In the genomic region with DNA sequence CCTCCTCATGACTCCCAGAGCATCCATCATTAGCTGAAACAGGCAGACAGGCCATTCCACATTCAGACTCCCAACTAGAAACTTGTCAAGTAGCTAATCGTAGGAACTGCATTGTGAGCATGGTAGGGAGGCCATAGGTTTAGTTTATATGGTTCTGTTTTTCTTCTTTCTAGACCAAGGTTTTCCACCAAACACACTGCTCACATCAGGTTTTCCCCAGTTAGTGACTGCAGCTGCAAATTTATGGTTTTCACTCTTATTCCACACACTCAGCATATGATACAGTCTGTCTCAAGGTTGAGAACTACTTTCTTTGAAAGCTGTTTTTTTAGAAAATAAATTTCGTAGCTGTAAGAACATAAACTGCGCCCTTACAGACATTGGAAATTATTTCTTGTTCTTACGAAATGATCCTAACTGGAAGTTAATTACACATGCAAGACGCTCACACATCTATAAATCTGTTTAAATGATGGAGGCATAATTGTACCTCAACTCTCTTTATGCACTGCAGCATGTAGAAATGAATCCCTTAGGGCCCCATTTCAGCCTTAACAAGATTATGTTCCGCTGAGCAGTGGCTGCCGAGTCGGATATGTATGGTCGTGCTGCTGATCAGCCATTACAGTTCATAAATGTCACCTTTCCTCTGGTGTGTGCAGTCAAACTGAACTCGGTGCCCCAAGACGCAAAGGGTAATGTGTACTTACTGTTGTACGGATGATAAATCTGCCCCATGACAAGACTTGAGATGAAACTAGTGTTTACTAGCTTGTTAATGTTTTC, we compare ENCODE assay signal across 21 mouse cellular contexts. TPM values are rescaled to one million over a fixed set of nuclear protein-coding genes. Genes with fewer than 3 reads are reported as not detected.
DNase-seq lines count a peak whose midpoint lies in the region; ATAC-seq lines count a peak whose summit lies in the region.
"Had no signal": no experiment of that assay in that cellular context is flagged by ENCODE, and none has a peak within 500 bp of the region (broad histone marks: within the 10 kb centered on the region; RNA-seq: fewer than 3 reads in every experiment).

No protein-coding gene starts in this region.

- H3K9me3 ChIP-seq in limb, embryonic 11.5 days (ENCODE audit: control insufficient read depth, low read length) = no peaks in the 10 kb centered on the region
- no peaks in the 10 kb centered on the region for H3K9me3 ChIP-seq in limb, embryonic 10.5 days (replicated peaks)
- H3K9me3 ChIP-seq in hindbrain, embryonic 16.5 days (ENCODE audit: control insufficient read depth, low read length) = no peaks in the 10 kb centered on the region
- no peaks in the 10 kb centered on the region for H3K9me3 ChIP-seq in neural tube, embryonic 14.5 days (ENCODE audit: control insufficient read depth, low read length)
- H3K9me3 ChIP-seq: embryonic facial prominence, embryonic 15.5 days; limb, embryonic 15.5 days; liver, embryonic 15.5 days had no signal

- H3K4me2 ChIP-seq in limb, embryonic 11.5 days (ENCODE audit: low read depth, severe bottlenecking) = no peak overlapping the region
- H3K4me2 ChIP-seq in hindbrain, embryonic 16.5 days (ENCODE audit: low read length) = no peak overlapping the region
- no peak overlapping the region for H3K4me2 ChIP-seq in neural tube, embryonic 14.5 days (ENCODE audit: low read depth, low read length)
- H3K4me2 ChIP-seq: embryonic facial prominence, embryonic 15.5 days; limb, embryonic 15.5 days; liver, embryonic 15.5 days had no signal

- no peak for ATAC-seq in limb, embryonic 11.5 days (ENCODE audit: insufficient number of reproducible peaks, low FRiP score, low TSS enrichment, low read depth)
- ATAC-seq in hindbrain, embryonic 16.5 days = peak; percentile 58; the same call in 1 of the 2 replicates
- ATAC-seq in neural tube, embryonic 14.5 days (ENCODE audit: low read depth) = peak; percentile 71; the same call in 1 of the 2 replicates
- ATAC-seq: forebrain, postnatal 0 days had no signal

- DNase-seq in limb, embryonic 11.5 days (ENCODE audit: low spot score) = no peak
- DNase-seq in limb, embryonic 10.5 days (ENCODE audit: low spot score) = no peak
- peak; percentile 20 for DNase-seq in forelimb bud, embryonic 11.5 days (ENCODE audit: low read depth, low spot score)
- DNase-seq in gastrocnemius, postnatal 10 days = no peak
- no peak for DNase-seq in layer of hippocampus, postnatal 14 days (ENCODE audit: low spot score in 2 of 2)
- DNase-seq: B cell, adult 2 months; cerebellum, adult 2 months; cerebellum, postnatal 36 days; forebrain, postnatal 0 days; gastrocnemius, postnatal 14 days; kidney, adult 18-20 months; kidney, postnatal 14 days; right cerebral cortex, postnatal 14 days; spleen, adult 18-20 months; thymus, postnatal 36 days had no signal

- 0 out of 2 replicates have a peak overlapping the region, but pooled peaks have one; percentile 8 for H3K27ac ChIP-seq in limb, embryonic 11.5 days (replicated peaks; ENCODE audit: low read depth, low read length)
- no peak overlapping the region for H3K27ac ChIP-seq in limb, embryonic 10.5 days
- no peak overlapping the region for H3K27ac ChIP-seq in hindbrain, embryonic 16.5 days (ENCODE audit: low read depth, low read length)
- no peak overlapping the region for H3K27ac ChIP-seq in neural tube, embryonic 14.5 days (ENCODE audit: low read depth, low read length)
- H3K27ac ChIP-seq: embryonic facial prominence, embryonic 15.5 days; left cerebral cortex, adult 2 months; limb, embryonic 15.5 days; liver, embryonic 15.5 days had no signal

- H3K9ac ChIP-seq in limb, embryonic 11.5 days (ENCODE audit: low read length) = no peak overlapping the region
- no peak overlapping the region for H3K9ac ChIP-seq in hindbrain, embryonic 16.5 days (ENCODE audit: low read depth, low read length)
- H3K9ac ChIP-seq in neural tube, embryonic 14.5 days (replicated peaks; ENCODE audit: low read depth, low read length) = no peak overlapping the region
- H3K9ac ChIP-seq: embryonic facial prominence, embryonic 15.5 days; forebrain, postnatal 0 days; limb, embryonic 15.5 days; liver, embryonic 15.5 days had no signal

- H3K4me1 ChIP-seq in limb, embryonic 11.5 days (ENCODE audit: control insufficient read depth, insufficient read depth, low read length) = no peaks in the 10 kb centered on the region
- H3K4me1 ChIP-seq in limb, embryonic 10.5 days = no peaks in the 10 kb centered on the region
- H3K4me1 ChIP-seq in hindbrain, embryonic 16.5 days (ENCODE audit: control insufficient read depth, insufficient read depth, low read depth, low read length) = no peaks in the 10 kb centered on the region
- peaks cover 11% of the 10 kb centered on the region for H3K4me1 ChIP-seq in neural tube, embryonic 14.5 days (ENCODE audit: control insufficient read depth, insufficient read depth, low read length)
- H3K4me1 ChIP-seq: embryonic facial prominence, embryonic 15.5 days; limb, embryonic 15.5 days; liver, embryonic 15.5 days had no signal

- WGBS in limb, embryonic 11.5 days = 69% methylated on average over 12 of the region's 12 CpGs
- WGBS in limb, embryonic 10.5 days = 87% methylated on average over 12 of the region's 12 CpGs
- 66% methylated on average over 12 of the region's 12 CpGs for WGBS in hindbrain, embryonic 16.5 days
- 43% methylated on average over 12 of the region's 12 CpGs for WGBS in neural tube, embryonic 14.5 days

- no peak overlapping the region for H3K4me3 ChIP-seq in limb, embryonic 11.5 days (ENCODE audit: low read depth, low read length)
- H3K4me3 ChIP-seq in limb, embryonic 10.5 days = no peak overlapping the region
- no peak overlapping the region for H3K4me3 ChIP-seq in hindbrain, embryonic 16.5 days (ENCODE audit: low read length)
- no peak overlapping the region for H3K4me3 ChIP-seq in neural tube, embryonic 14.5 days (ENCODE audit: low read depth, low read length)
- H3K4me3 ChIP-seq: embryonic facial prominence, embryonic 15.5 days; left cerebral cortex, adult 2 months; limb, embryonic 15.5 days; liver, embryonic 15.5 days had no signal

- no peaks in the 10 kb centered on the region for H3K27me3 ChIP-seq in limb, embryonic 11.5 days (ENCODE audit: control insufficient read depth, insufficient read depth, low read length)
- no peaks in the 10 kb centered on the region for H3K27me3 ChIP-seq in limb, embryonic 10.5 days (ENCODE audit: low read depth, poor library complexity, severe bottlenecking)
- H3K27me3 ChIP-seq in hindbrain, embryonic 16.5 days (replicated peaks; ENCODE audit: control insufficient read depth, insufficient read depth, low read length) = no peaks in the 10 kb centered on the region
- no peaks in the 10 kb centered on the region; the same call in 1 of the 2 replicates for H3K27me3 ChIP-seq in neural tube, embryonic 14.5 days (ENCODE audit: control insufficient read depth, insufficient read depth, low read length)
- H3K27me3 ChIP-seq: embryonic facial prominence, embryonic 15.5 days; limb, embryonic 15.5 days; liver, embryonic 15.5 days had no signal

- H3K36me3 ChIP-seq in limb, embryonic 11.5 days (ENCODE audit: control insufficient read depth, insufficient read depth, low read length) = peaks cover 11% of the 10 kb centered on the region
- H3K36me3 ChIP-seq in limb, embryonic 10.5 days = peaks cover 48% of the 10 kb centered on the region
- H3K36me3 ChIP-seq in hindbrain, embryonic 16.5 days (ENCODE audit: control insufficient read depth, insufficient read depth, low read length) = peaks cover 24% of the 10 kb centered on the region
- H3K36me3 ChIP-seq in neural tube, embryonic 14.5 days (ENCODE audit: control insufficient read depth, insufficient read depth, low read length) = peaks cover 24% of the 10 kb centered on the region; the same call in 1 of the 2 replicates

RNA-seq across cellular contexts. Expression of gene Anapc4, which starts 35.3 kb away (rescaled TPM):
- 129 and 133 TPM in 2 replicates for polyA plus RNA-seq in limb, embryonic 11.5 days (2014; fragmentation: Nextera tagmentation; extraction: Ambion mirVana)
- 111 and 132 TPM in 2 replicates for polyA plus RNA-seq in limb, embryonic 10.5 days (2016; fragmentation: Nextera tagmentation; extraction: Ambion mirVana)
- polyA plus RNA-seq in hindbrain, embryonic 16.5 days (2015; fragmentation: Nextera tagmentation; extraction: Ambion mirVana) = 101 TPM in 2 replicates
- polyA plus RNA-seq in neural tube, embryonic 14.5 days (2014; fragmentation: Nextera tagmentation; extraction: Ambion mirVana) = 115 and 133 TPM in 2 replicates
- total RNA-seq in gastrocnemius, postnatal 10 days (2021) = 10 to 100 TPM; 42.5 to 52.7 TPM
- 10 to 100 TPM; 75.1 to 85.1 TPM for total RNA-seq in layer of hippocampus, postnatal 14 days (2021)
